Mouse (Mus musculus): ENCODE measurements at regions not wholly inside any gene's neighbourhood (a gene's known extent, or its start where the extent isn't known, plus 50 kb on each side); places are given as distances from the start of the nearest gene placed in this dataset.

GRCm38 (mm10) chr3:51170225-51170852, 53.9 kb upstream of the Noct start:
- no peak for ATAC-seq (replicated peaks; ENCODE audit: low FRiP score, poor library complexity, severe bottlenecking)
